Mouse (Mus musculus): Measurements from ENCODE around the gene Gja5. TPM values are rescaled to one million over a fixed set of nuclear protein-coding genes. Genes with fewer than 3 reads are reported as not detected.
A peak's percentile ranks its signal among the peaks of the same experiment; 100 is the strongest.

Gene Gja5
- polyA plus RNA-seq, 1 experiment from 2014 or later: 2.0 TPM

GRCm38 (mm10) chr3:96905592-96905991 is 1.1 kb downstream of the Gja5 start:
- peak; percentile 59 for ATAC-seq
- peak overlapping the region; percentile 99 for H3K9ac ChIP-seq (ENCODE audit: low read depth, low read length)
- H3K4me2 ChIP-seq (ENCODE audit: low read length): peak overlapping the region; percentile 68
- no peak overlapping the region; the same call in 1 of the 2 replicates for H3K27ac ChIP-seq (ENCODE audit: low read length)
- no peaks in the 10 kb centered on the region for H3K9me3 ChIP-seq (replicated peaks; ENCODE audit: control insufficient read depth, low read length, poor library complexity, severe bottlenecking)
- H3K27me3 ChIP-seq (ENCODE audit: control insufficient read depth, insufficient read depth, low read depth, low read length): peaks cover 5% of the 10 kb centered on the region
- H3K36me3 ChIP-seq (ENCODE audit: control insufficient read depth, insufficient read depth, low read length): no peaks in the 10 kb centered on the region
- H3K4me1 ChIP-seq (ENCODE audit: control insufficient read depth, insufficient read depth, low read length): peaks cover 9% of the 10 kb centered on the region
- peak overlapping the region; percentile 97 for H3K4me3 ChIP-seq (ENCODE audit: low read depth, low read length)
- 46% methylated on average over 9 of the region's 9 CpGs for WGBS

- H3K9ac ChIP-seq (ENCODE audit: low read depth, low read length): no peak overlapping the region
- no peak overlapping the region for H3K4me2 ChIP-seq (ENCODE audit: low read length)
- H3K36me3 ChIP-seq (ENCODE audit: control insufficient read depth, insufficient read depth, low read length): no peaks in the 10 kb centered on the region
- WGBS: 81% methylated on average over 7 of the region's 7 CpGs
- H3K4me3 ChIP-seq (ENCODE audit: low read depth, low read length): no peak overlapping the region
- H3K27me3 ChIP-seq (ENCODE audit: control insufficient read depth, insufficient read depth, low read depth, low read length): no peaks in the 10 kb centered on the region
- H3K4me1 ChIP-seq (ENCODE audit: control insufficient read depth, insufficient read depth, low read length): no peaks in the 10 kb centered on the region
- H3K27ac ChIP-seq (ENCODE audit: low read length): no peak overlapping the region
- no peak for ATAC-seq
- H3K9me3 ChIP-seq (replicated peaks; ENCODE audit: control insufficient read depth, low read length, poor library complexity, severe bottlenecking): no peaks in the 10 kb centered on the region
Observed at GRCm38 (mm10) chr3:96920991-96921390, 16.5 kb downstream of the Gja5 start.

GRCm38 (mm10) chr3:96924631-96925030 is 20.1 kb downstream of the Gja5 start:
- no peak overlapping the region for H3K4me3 ChIP-seq (ENCODE audit: low read depth, low read length)
- H3K9ac ChIP-seq (ENCODE audit: low read depth, low read length): no peak overlapping the region
- H3K9me3 ChIP-seq (replicated peaks; ENCODE audit: control insufficient read depth, low read length, poor library complexity, severe bottlenecking): no peaks in the 10 kb centered on the region
- WGBS: 90% methylated on average over 4 of the region's 4 CpGs
- no peak overlapping the region for H3K4me2 ChIP-seq (ENCODE audit: low read length)
- H3K4me1 ChIP-seq (ENCODE audit: control insufficient read depth, insufficient read depth, low read length): no peaks in the 10 kb centered on the region
- no peak for ATAC-seq
- H3K27ac ChIP-seq (ENCODE audit: low read length): no peak overlapping the region
- no peaks in the 10 kb centered on the region for H3K27me3 ChIP-seq (ENCODE audit: control insufficient read depth, insufficient read depth, low read depth, low read length)
- H3K36me3 ChIP-seq (ENCODE audit: control insufficient read depth, insufficient read depth, low read length): no peaks in the 10 kb centered on the region

- H3K4me2 ChIP-seq (ENCODE audit: low read length): no peak within 1 kb of the TSS
- no peaks in the 10 kb centered on the region for H3K9me3 ChIP-seq (replicated peaks; ENCODE audit: control insufficient read depth, low read length, poor library complexity, severe bottlenecking)
- no peak within 1 kb of the TSS for H3K4me3 ChIP-seq (ENCODE audit: low read depth, low read length)
- H3K4me1 ChIP-seq (ENCODE audit: control insufficient read depth, insufficient read depth, low read length): no peaks in the 10 kb centered on the region
- WGBS: 69% methylated on average over 6 of the region's 6 CpGs
- no peak for ATAC-seq
- H3K27ac ChIP-seq (ENCODE audit: low read length): no peak within 1 kb of the TSS
- H3K36me3 ChIP-seq (ENCODE audit: control insufficient read depth, insufficient read depth, low read length): no peaks in the 10 kb centered on the region
- no peaks in the 10 kb centered on the region for H3K27me3 ChIP-seq (ENCODE audit: control insufficient read depth, insufficient read depth, low read depth, low read length)
- H3K9ac ChIP-seq (ENCODE audit: low read depth, low read length): no peak within 1 kb of the TSS
Observed at GRCm38 (mm10) chr3:96925920-96926319, 21.4 kb downstream of the Gja5 start, which contains the start of gene Gja8. Gene Gja8, minus strand, starts transcription at chr3:96926020.

GRCm38 (mm10) chr3:96931261-96931681 is 26.8 kb downstream of the Gja5 start:
- Histone ChIP-seq H3K4me3 (ENCODE audit: low read depth, low read length) (no peak overlapping the region), H3K27ac (ENCODE audit: low read length) (no peak overlapping the region), H3K9me3 (replicated peaks; ENCODE audit: control insufficient read depth, low read length, poor library complexity, severe bottlenecking) (no peaks in the 10 kb centered on the region), H3K9ac (ENCODE audit: low read depth, low read length) (no peak overlapping the region), H3K36me3 (ENCODE audit: control insufficient read depth, insufficient read depth, low read length) (no peaks in the 10 kb centered on the region), H3K4me2 (ENCODE audit: low read length) (peak overlapping the region; percentile 9; the same call in 1 of the 2 replicates), H3K27me3 (ENCODE audit: control insufficient read depth, insufficient read depth, low read depth, low read length) (no peaks in the 10 kb centered on the region), H3K4me1 (ENCODE audit: control insufficient read depth, insufficient read depth, low read length) (no peaks in the 10 kb centered on the region)
- 0 out of 2 replicates have a peak, but pooled peaks have one; percentile 25 for ATAC-seq
- 9% methylated on average over 5 of the region's 5 CpGs for WGBS

- Histone ChIP-seq H3K4me2 (ENCODE audit: low read length) (no peak overlapping the region), H3K27ac (ENCODE audit: low read length) (no peak overlapping the region), H3K4me3 (ENCODE audit: low read depth, low read length) (no peak overlapping the region), H3K27me3 (ENCODE audit: control insufficient read depth, insufficient read depth, low read depth, low read length) (no peaks in the 10 kb centered on the region), H3K9ac (ENCODE audit: low read depth, low read length) (no peak overlapping the region), H3K36me3 (ENCODE audit: control insufficient read depth, insufficient read depth, low read length) (no peaks in the 10 kb centered on the region), H3K4me1 (ENCODE audit: control insufficient read depth, insufficient read depth, low read length) (peaks cover 17% of the 10 kb centered on the region), H3K9me3 (replicated peaks; ENCODE audit: control insufficient read depth, low read length, poor library complexity, severe bottlenecking) (no peaks in the 10 kb centered on the region)
- ATAC-seq: no peak
- WGBS: 8% methylated on average over 6 of the region's 6 CpGs
Observed at GRCm38 (mm10) chr3:96936241-96936640, 31.7 kb downstream of the Gja5 start.

DNA sequence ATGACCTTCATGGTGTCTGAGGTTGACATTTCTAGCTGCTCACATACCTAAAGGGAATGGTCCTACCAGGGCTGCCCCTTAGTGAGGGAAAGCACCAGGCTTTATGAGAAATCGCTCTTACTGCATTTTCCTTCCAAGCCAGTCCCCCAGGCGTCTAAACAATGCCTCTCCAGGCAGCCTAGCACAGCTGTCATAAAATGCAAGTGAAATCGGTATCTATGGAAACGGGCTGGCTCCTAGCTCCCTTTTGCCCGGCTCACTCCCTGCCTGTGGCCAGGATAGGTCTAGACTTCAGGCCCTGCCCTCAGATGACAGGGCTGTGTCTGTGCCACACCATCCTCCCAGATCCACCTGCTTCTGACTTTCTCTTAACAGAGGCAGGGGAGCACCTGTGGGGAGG is 33.1 kb downstream of the Gja5 start:
- Histone ChIP-seq H3K4me3 (ENCODE audit: low read depth, low read length) (no peak overlapping the region), H3K9me3 (replicated peaks; ENCODE audit: control insufficient read depth, low read length, poor library complexity, severe bottlenecking) (no peaks in the 10 kb centered on the region), H3K4me2 (ENCODE audit: low read length) (0 out of 2 replicates have a peak overlapping the region, but pooled peaks have one; percentile 7), H3K27me3 (ENCODE audit: control insufficient read depth, insufficient read depth, low read depth, low read length) (no peaks in the 10 kb centered on the region), H3K36me3 (ENCODE audit: control insufficient read depth, insufficient read depth, low read length) (no peaks in the 10 kb centered on the region), H3K9ac (ENCODE audit: low read depth, low read length) (0 out of 2 replicates have a peak overlapping the region, but pooled peaks have one; percentile 12), H3K4me1 (ENCODE audit: control insufficient read depth, insufficient read depth, low read length) (peaks cover 17% of the 10 kb centered on the region), H3K27ac (ENCODE audit: low read length) (peak overlapping the region; percentile 60)
- 7% methylated on average over 5 of the region's 5 CpGs for WGBS
- peak; percentile 86 for ATAC-seq

DNA sequence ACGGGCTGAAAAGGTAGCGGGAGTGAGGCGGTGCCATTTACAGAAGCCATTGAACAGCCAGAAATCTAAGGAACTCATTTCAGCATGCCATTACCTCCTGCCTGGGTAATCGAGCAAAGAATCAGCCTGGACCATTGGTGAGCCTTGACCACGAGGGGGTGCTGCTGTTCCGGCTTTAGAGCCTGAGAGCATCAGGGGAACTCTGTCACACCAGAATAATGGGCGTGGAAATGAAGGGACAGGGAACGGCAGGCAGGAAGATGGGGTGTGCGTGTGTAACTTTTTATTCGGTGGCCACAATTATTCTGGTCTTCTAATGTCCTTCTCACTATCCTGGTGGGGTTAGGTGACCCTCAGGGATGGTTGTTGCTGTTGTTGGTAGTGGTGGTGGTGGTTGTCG is 34.2 kb downstream of the Gja5 start:
- Histone ChIP-seq H3K9me3 (replicated peaks; ENCODE audit: control insufficient read depth, low read length, poor library complexity, severe bottlenecking) (no peaks in the 10 kb centered on the region; the same call in 1 of the 2 replicates), H3K4me3 (ENCODE audit: low read depth, low read length) (peak overlapping the region; percentile 22; the same call in 1 of the 2 replicates), H3K36me3 (ENCODE audit: control insufficient read depth, insufficient read depth, low read length) (no peaks in the 10 kb centered on the region), H3K27ac (ENCODE audit: low read length) (no peak overlapping the region), H3K27me3 (ENCODE audit: control insufficient read depth, insufficient read depth, low read depth, low read length) (no peaks in the 10 kb centered on the region), H3K4me1 (ENCODE audit: control insufficient read depth, insufficient read depth, low read length) (peaks cover 17% of the 10 kb centered on the region), H3K9ac (ENCODE audit: low read depth, low read length) (no peak overlapping the region), H3K4me2 (ENCODE audit: low read length) (peak overlapping the region; percentile 48)
- 6% methylated on average over 11 of the region's 11 CpGs for WGBS
- ATAC-seq: peak; percentile 87

GRCm38 (mm10) chr3:96942706-96943105 is 38.2 kb downstream of the Gja5 start:
- no peak for ATAC-seq
- WGBS: 89% methylated on average over 2 of the region's 2 CpGs
- Histone ChIP-seq H3K9me3 (replicated peaks; ENCODE audit: control insufficient read depth, low read length, poor library complexity, severe bottlenecking) (no peaks in the 10 kb centered on the region; the same call in 1 of the 2 replicates), H3K27me3 (ENCODE audit: control insufficient read depth, insufficient read depth, low read depth, low read length) (no peaks in the 10 kb centered on the region), H3K36me3 (ENCODE audit: control insufficient read depth, insufficient read depth, low read length) (no peaks in the 10 kb centered on the region), H3K4me1 (ENCODE audit: control insufficient read depth, insufficient read depth, low read length) (peaks cover 8% of the 10 kb centered on the region), H3K9ac (ENCODE audit: low read depth, low read length) (no peak overlapping the region), H3K4me2 (ENCODE audit: low read length) (no peak overlapping the region), H3K27ac (ENCODE audit: low read length) (no peak overlapping the region), H3K4me3 (ENCODE audit: low read depth, low read length) (no peak overlapping the region)

Data from midbrain, embryonic 16.5 days (tissue).